Mouse (Mus musculus) liver, postnatal 0 days (tissue): ENCODE data around the gene Dnajc28. TPM values are rescaled to one million over a fixed set of nuclear protein-coding genes. Genes with fewer than 3 reads are reported as not detected.
A peak's percentile ranks its signal among the peaks of the same experiment; 100 is the strongest.

Experiments used
- ATAC-seq: fragments of 200-750 bp; cut with Nextera tagmentation; 2 replicates; pipeline ENCODE4 v1.8.0; 2017; ENCODE audit warnings: mild to moderate bottlenecking, moderate library complexity
- DNase-seq: peaks from one replicate; pipeline ENCODE4 v3.0.0-alpha.2; 2016
- H3K27ac ChIP-seq: fragments of 300-500 bp; sonication (generic); 2 replicates; pipeline ENCODE4 v1.5.1; 2014; ENCODE audit warnings: antibody characterized with exemption, moderate library complexity, mild to moderate bottlenecking, low read depth
- H3K27me3 ChIP-seq: fragments of 300-500 bp; sonication (generic); 2 replicates; pipeline ENCODE4 v1.6.1; 2014; ENCODE audit warnings: low read length, control low read depth, mixed read lengths; ENCODE audit not compliant: insufficient read depth
- H3K36me3 ChIP-seq: fragments of 300-500 bp; sonication (generic); replicated peaks from 2 replicates; pipeline ENCODE4 v1.6.1; 2014; ENCODE audit warnings: mild to moderate bottlenecking, control low read depth, low read length, moderate library complexity, mixed read lengths; ENCODE audit not compliant: insufficient read depth
- H3K4me1 ChIP-seq: fragments of 300-500 bp; sonication (generic); 2 replicates; pipeline ENCODE4 v1.6.1; 2014; ENCODE audit warnings: antibody characterized with exemption, mild to moderate bottlenecking, control low read depth; ENCODE audit not compliant: insufficient read depth
- H3K4me2 ChIP-seq: fragments of 300-500 bp; sonication (generic); 2 replicates; pipeline ENCODE4 v1.6.1; 2014; ENCODE audit warnings: low read depth, mild to moderate bottlenecking, low read length, moderate library complexity, mixed read lengths
- H3K4me3 ChIP-seq: fragments of 300-500 bp; sonication (generic); 2 replicates; pipeline ENCODE4 v1.5.1; 2014; ENCODE audit warnings: low read depth, low read length
- H3K9ac ChIP-seq: fragments of 300-500 bp; sonication (generic); replicated peaks from 2 replicates; pipeline ENCODE4 v1.6.1; 2014; ENCODE audit warnings: mild to moderate bottlenecking, moderate library complexity
- H3K9me3 ChIP-seq: fragments of 300-500 bp; sonication (generic); 2 replicates; pipeline ENCODE4 v1.6.1; 2016; ENCODE audit warnings: mild to moderate bottlenecking, control low read depth, low read length, mixed read lengths
- CTCF ChIP-seq: sonication (generic); IDR thresholded peaks from 2 replicates; pipeline ENCODE4 v1.5.1; 2016; ENCODE audit warnings: antibody characterized with exemption, low read depth
- EP300 ChIP-seq: IDR thresholded peaks from 2 replicates; pipeline ENCODE4 v1.6.1; 2016; ENCODE audit warnings: antibody characterized with exemption, low read depth, mild to moderate bottlenecking
- WGBS: fragments of 180-500 bp; shearing (Covaris S2); extraction: QIAGEN DNeasy Blood & Tissue Kit; methylation state at CpG from one replicate; pipeline ENCODE4 v1.1.7; 2014; ENCODE audit not compliant: insufficient replicate concordance; 5-methylcytosine and 5-hydroxymethylcytosine counted together
- polyA plus RNA-seq: library from polyadenylated mRNA; unstranded; fragments of >200 nt; fragmentation: Nextera tagmentation; extraction: Ambion mirVana; gene quantifications from 2 replicates; pipeline ENCODE4 v1.2.1, GENCODE M21; 2015

Gene Dnajc28
- polyA plus RNA-seq, 1 experiment from 2014 or later: 4.3 TPM

DNA sequence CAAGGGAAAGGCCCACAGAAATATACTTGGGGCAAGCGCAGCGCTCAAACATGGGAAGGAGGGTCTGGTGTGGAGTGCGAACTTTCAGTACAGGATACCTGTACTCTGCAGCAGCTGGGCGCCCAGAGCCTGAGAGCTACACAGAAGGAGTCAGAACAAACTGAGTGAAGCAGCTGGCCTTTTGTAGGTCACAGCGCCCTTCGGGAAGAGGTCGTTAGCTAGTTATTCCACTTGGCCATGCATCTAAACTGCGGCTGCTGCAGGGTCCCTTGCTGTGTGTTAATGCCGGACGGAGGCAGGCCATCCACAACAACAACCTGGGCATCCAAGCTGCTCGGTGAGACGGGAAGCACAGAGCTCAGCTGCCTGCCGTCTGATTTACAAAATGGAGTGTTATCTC, 43.7 kb downstream of the Dnajc28 start:
- Histone ChIP-seq H3K36me3 (peaks cover 15% of the 10 kb centered on the region; the same call in 1 of the 2 replicates), H3K27me3 (no peaks in the 10 kb centered on the region), H3K9me3 (no peaks in the 10 kb centered on the region), H3K4me1 (no peaks in the 10 kb centered on the region; the same call in 1 of the 2 replicates), H3K9ac (no peak overlapping the region), H3K4me2 (no peak overlapping the region), H3K4me3 (no peak overlapping the region), H3K27ac (no peak overlapping the region)
- ATAC-seq (no peak), DNase-seq (no peak)
- no peak for TF ChIP-seq CTCF
- no peak for TF ChIP-seq EP300
- WGBS: 79% methylated on average over 13 of the region's 13 CpGs

DNA sequence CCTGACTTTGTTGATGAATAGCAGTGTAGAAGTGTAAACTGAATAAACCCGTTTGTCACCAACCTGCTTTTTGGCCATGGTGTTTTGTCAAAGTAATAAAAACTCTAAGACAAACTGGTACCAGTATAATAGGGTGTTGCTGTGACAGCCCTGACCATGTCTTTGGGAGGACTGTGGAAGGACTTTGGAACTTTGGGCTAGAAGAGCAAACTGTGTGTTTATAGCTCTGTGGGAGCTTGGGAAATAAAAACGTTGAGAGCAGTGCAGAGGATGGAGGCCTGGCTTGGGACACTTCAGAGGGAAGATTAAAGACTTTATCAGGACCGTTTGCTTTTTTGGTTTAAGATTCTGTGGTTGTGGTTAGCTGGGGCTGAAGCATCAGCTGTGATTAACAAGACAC, 47.7 kb downstream of the Dnajc28 start:
- Histone ChIP-seq H3K4me3 (no peak overlapping the region), H3K9me3 (no peaks in the 10 kb centered on the region), H3K4me1 (no peaks in the 10 kb centered on the region; the same call in 1 of the 2 replicates), H3K9ac (no peak overlapping the region), H3K4me2 (no peak overlapping the region), H3K27ac (no peak overlapping the region), H3K36me3 (peaks cover 4% of the 10 kb centered on the region; the same call in 1 of the 2 replicates), H3K27me3 (no peaks in the 10 kb centered on the region)
- TF ChIP-seq EP300: no peak
- TF ChIP-seq CTCF: no peak
- 32% methylated on average over 3 of the region's 3 CpGs for WGBS
- DNase-seq (no peak), ATAC-seq (peak; percentile 80)

DNA sequence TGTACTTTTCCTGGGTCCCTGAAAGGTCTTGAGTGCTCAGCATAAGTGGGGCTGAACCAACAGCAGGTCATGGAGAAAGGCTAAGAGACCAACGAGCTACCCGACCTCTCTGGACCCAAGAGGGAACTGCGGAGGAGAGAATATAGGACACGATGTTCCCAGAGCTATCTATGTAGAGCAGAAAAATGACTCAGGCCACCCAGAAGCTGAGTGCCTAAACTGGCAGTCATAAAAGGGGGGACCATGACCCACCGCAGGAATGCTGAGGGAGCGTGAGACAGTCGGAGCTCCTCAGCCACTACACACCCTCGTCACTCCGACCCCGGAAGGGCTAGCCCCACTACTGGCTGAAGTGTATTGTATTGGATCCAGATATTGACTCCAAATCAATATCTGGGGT, 49.9 kb downstream of the Dnajc28 start:
- Histone ChIP-seq H3K4me1 (peaks cover 16% of the 10 kb centered on the region), H3K27me3 (no peaks in the 10 kb centered on the region), H3K9ac (no peak overlapping the region), H3K4me2 (no peak overlapping the region), H3K27ac (no peak overlapping the region), H3K9me3 (no peaks in the 10 kb centered on the region), H3K4me3 (no peak overlapping the region), H3K36me3 (no peaks in the 10 kb centered on the region; the same call in none of the 2 replicates)
- no peak for TF ChIP-seq EP300
- no peak for TF ChIP-seq CTCF
- ATAC-seq (no peak), DNase-seq (no peak)
- 81% methylated on average over 10 of the region's 10 CpGs for WGBS

DNA sequence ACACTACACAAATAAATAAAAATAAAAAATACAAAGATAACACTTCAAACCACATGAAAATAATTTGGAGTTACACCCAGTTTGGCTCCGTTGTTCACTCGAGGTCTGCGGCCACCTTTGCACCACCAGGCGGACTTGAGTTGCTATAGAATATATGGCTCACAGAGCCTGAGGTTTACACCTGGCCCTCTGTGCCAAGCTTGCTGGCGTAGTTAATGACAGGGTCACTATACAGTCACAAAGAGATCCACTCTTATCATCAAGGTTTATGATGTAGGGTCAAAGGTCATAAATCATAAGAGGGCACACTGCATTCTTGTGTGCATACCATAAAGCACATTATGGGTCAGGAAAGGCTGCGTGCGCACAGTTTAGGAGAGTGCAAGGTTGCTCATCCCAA, 52.8 kb downstream of the Dnajc28 start:
- TF ChIP-seq EP300: no peak
- TF ChIP-seq CTCF: no peak
- Histone ChIP-seq H3K9me3 (no peaks in the 10 kb centered on the region), H3K36me3 (peaks cover 20% of the 10 kb centered on the region), H3K4me1 (peaks cover 16% of the 10 kb centered on the region), H3K27ac (no peak overlapping the region), H3K4me2 (no peak overlapping the region), H3K27me3 (no peaks in the 10 kb centered on the region), H3K9ac (no peak overlapping the region), H3K4me3 (no peak overlapping the region)
- no peak for DNase-seq
- 82% methylated on average over 7 of the region's 7 CpGs for WGBS
- ATAC-seq: no peak

DNA sequence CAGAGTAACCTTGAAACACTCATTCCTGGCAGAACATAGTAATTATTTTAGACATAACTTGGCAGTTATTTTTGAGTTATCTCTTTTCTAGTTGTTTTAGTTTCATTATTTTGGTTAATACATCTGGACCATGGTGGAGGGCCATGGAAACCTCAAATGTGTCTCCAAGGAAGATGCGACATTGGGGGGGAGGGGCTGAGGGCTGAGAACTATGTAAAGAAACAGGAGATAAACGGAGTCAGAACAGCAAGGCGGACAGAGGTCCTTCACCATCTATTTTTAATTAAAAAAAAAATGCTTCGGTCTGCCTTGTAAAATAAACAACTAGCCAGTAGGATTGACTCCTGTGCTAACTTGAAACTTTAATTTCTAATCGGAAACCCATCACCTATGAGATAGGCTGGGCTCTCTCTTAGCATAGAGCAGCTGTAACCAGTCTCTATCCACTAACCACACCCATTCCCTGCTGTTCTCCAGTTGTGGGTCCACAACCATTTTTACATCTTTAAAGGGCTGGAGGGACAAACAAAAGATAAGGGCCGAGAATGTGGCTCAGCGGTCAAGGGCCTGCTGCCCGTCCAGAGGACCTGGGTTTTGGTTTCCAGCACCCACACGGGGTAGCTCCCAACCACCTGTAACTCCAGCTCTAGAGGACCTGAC, 53.4 kb downstream of the Dnajc28 start:
- H3K27ac ChIP-seq: peak overlapping the region; percentile 64
- DNase-seq (no peak), ATAC-seq (no peak)
- no peak overlapping the region for H3K4me3 ChIP-seq
- H3K9ac ChIP-seq: no peak overlapping the region
- no peak for TF ChIP-seq CTCF
- no peak for TF ChIP-seq EP300
- H3K4me1 ChIP-seq: peaks cover 16% of the 10 kb centered on the region
- H3K4me2 ChIP-seq: no peak overlapping the region
- H3K9me3 ChIP-seq: no peaks in the 10 kb centered on the region
- peaks cover 23% of the 10 kb centered on the region for H3K36me3 ChIP-seq
- 68% methylated on average over 9 of the region's 9 CpGs for WGBS
- no peaks in the 10 kb centered on the region for H3K27me3 ChIP-seq

DNA sequence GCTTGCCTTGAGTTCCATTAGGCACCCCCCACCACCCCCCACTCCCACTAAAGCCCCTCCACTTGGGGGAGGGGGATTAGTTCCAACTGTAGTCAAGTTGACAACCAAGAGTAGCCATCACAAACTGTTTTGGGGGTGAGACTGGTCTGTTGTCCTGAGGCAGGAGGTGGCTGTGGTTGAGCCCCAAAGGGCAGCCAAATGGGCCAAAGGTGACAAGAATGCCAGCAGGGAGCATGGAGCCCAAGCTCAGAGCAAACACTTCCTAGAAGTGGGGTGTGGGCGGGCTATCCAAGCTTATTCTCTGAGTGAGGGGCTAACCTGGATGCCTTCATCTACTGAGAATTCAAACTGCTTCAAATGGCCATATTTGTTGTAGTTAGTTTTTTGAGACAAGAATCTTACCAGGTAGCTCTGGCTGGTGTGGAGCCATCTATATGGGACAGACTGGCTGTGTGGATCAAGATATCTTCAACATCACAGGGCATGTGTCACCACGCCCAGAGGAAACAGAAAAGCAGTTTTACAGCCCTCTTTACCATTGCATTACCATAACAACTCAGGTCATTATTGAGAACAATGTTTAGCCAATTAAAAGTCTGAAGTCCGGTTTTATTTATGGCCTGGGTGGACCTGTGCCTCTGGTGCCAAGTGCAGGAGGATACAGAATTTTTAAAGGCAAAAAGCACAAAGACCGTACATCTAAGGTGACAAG, 54.1 kb downstream of the Dnajc28 start:
- no peaks in the 10 kb centered on the region for H3K9me3 ChIP-seq
- H3K4me1 ChIP-seq: peaks cover 16% of the 10 kb centered on the region
- H3K4me2 ChIP-seq: no peak overlapping the region; the same call in 1 of the 2 replicates
- 0 out of 2 replicates have a peak, but pooled peaks have one; percentile 33 for TF ChIP-seq EP300
- no peak for TF ChIP-seq CTCF
- ATAC-seq: peak; percentile 52
- H3K36me3 ChIP-seq: peaks cover 30% of the 10 kb centered on the region
- WGBS: 64% methylated on average over 4 of the region's 4 CpGs
- DNase-seq: peak; percentile 61
- H3K27me3 ChIP-seq: no peaks in the 10 kb centered on the region
- peak overlapping the region; percentile 64 for H3K27ac ChIP-seq
- H3K9ac ChIP-seq: no peak overlapping the region
- H3K4me3 ChIP-seq: no peak overlapping the region

Other genes starting within 250 kb of the Dnajc28 start
- gene Ifnar2, start 246.2 kb downstream of the Dnajc28 start, polyA plus RNA-seq: 107 and 113 TPM in 2 replicates
- gene Gm21970, start 227.3 kb downstream of the Dnajc28 start, polyA plus RNA-seq: not detected in 2 replicates
- gene Il10rb, start 212.9 kb downstream of the Dnajc28 start, polyA plus RNA-seq: 25.5 and 26.4 TPM in 2 replicates
- 16.3 and 16.6 TPM in 2 replicates for gene Ifnar1, start 133.8 kb downstream of the Dnajc28 start, polyA plus RNA-seq
- gene Ifngr2, start 72.0 kb downstream of the Dnajc28 start, polyA plus RNA-seq: 18.2 and 20.8 TPM in 2 replicates
- 8.6 and 9.8 TPM in 2 replicates for gene Tmem50b, start 21.2 kb downstream of the Dnajc28 start, polyA plus RNA-seq
- gene Gart, start 27.9 kb upstream of the Dnajc28 start, polyA plus RNA-seq: 30.3 and 33.4 TPM in 2 replicates
- 44.2 and 45.4 TPM in 2 replicates for gene Son, start 28.5 kb upstream of the Dnajc28 start, polyA plus RNA-seq
- gene Donson, start 69.7 kb upstream of the Dnajc28 start, polyA plus RNA-seq: 12.4 and 14.2 TPM in 2 replicates
- gene Cryzl1, start 109.9 kb upstream of the Dnajc28 start, polyA plus RNA-seq: 27.3 and 27.4 TPM in 2 replicates
- gene Itsn1, start 110.3 kb upstream of the Dnajc28 start, polyA plus RNA-seq: 17.5 and 19.7 TPM in 2 replicates